Mouse (Mus musculus): ENCODE results near the gene Slc35d2. TPM values are rescaled to one million over a fixed set of nuclear protein-coding genes. Genes with fewer than 3 reads are reported as not detected.

Slc35d2 gene
- polyA plus RNA-seq, 1 experiment from 2014 or later = 5.5 TPM

DNA sequence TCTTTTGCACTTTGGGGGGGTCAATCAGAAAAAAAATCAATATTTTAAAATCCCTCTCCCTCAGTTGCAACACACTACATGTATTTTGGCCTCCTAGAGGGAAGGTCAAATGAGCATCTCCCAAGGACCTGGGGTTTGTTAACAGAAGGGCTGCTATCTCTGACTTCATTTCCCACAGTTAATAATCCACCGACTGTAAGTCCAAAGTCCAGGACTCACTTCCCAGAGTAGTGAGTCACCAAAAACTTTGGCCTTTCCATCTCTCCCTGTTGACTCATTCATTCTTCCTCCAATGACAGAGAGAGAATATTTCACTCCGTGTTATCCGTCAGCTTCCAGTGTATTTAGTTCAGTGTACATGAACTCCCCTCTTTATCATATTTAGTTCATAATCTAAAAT is 23.5 kb downstream of the Slc35d2 start:
- H3K4me3 ChIP-seq (ENCODE audit: low read length) = no peak overlapping the region
- H3K27ac ChIP-seq (ENCODE audit: low read depth, low read length) = no peak overlapping the region
- H3K36me3 ChIP-seq (ENCODE audit: control insufficient read depth, insufficient read depth, low read length) = no peaks in the 10 kb centered on the region
- no peak for ATAC-seq (ENCODE audit: low FRiP score, low TSS enrichment)
- 78% methylated on average over 3 of the region's 3 CpGs for WGBS
- H3K9me3 ChIP-seq (ENCODE audit: control insufficient read depth, low read length) = no peaks in the 10 kb centered on the region
- no peaks in the 10 kb centered on the region for H3K27me3 ChIP-seq (ENCODE audit: control insufficient read depth, insufficient read depth, low read length)
- peaks cover 4% of the 10 kb centered on the region; the same call in 1 of the 2 replicates for H3K4me1 ChIP-seq (ENCODE audit: control insufficient read depth, insufficient read depth, low read length)
- no peak overlapping the region for H3K9ac ChIP-seq (ENCODE audit: low read depth, low read length)
- H3K4me2 ChIP-seq (replicated peaks; ENCODE audit: low read depth, low read length) = no peak overlapping the region

DNA sequence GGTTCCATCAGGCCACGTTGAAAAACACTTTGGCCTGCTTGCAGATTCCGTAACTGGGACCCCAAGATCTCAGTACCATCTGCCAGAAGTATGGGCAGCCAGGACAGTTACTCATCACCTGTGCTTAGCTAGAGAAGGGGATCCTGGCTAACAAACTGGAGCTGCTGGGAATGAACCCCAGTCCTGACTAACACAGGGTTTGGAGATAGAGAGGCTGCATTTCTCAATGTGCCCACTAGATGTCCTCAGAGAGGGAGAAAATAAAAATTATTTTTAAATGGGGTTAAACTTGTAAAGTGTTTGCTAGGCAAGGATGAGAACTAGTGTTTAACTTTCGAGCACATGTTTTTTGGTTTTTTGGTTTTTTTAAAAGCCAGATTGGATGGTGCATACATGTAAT is 29.0 kb downstream of the Slc35d2 start:
- H3K27ac ChIP-seq (ENCODE audit: low read depth, low read length) = no peak overlapping the region
- 63% methylated on average over 3 of the region's 3 CpGs for WGBS

DNA sequence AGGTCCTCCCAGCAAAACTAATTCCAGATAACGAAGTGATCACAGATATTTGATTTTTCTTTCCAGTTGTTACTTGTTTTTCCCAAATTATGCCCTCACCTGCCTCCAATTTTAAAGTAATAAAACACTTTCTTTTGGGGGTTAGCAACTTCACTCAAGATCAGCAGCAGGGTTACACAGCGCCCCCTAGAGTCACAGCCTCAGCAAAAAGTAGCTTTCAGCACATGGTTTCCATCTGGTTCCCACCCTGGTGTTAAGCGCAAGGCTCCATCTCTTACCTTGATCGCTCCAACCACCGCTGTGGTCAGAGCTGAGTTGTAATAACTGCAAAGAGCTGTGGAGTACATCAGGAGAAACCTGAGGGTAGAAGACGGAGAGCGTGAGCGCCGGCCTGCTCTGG is 30.2 kb downstream of the Slc35d2 start:
- Histone ChIP-seq H3K4me2 (replicated peaks; ENCODE audit: low read depth, low read length) (no peak overlapping the region), H3K9ac (ENCODE audit: low read depth, low read length) (no peak overlapping the region), H3K36me3 (ENCODE audit: control insufficient read depth, insufficient read depth, low read length) (no peaks in the 10 kb centered on the region), H3K27me3 (ENCODE audit: control insufficient read depth, insufficient read depth, low read length) (no peaks in the 10 kb centered on the region), H3K4me3 (ENCODE audit: low read length) (no peak overlapping the region), H3K27ac (ENCODE audit: low read depth, low read length) (no peak overlapping the region), H3K4me1 (ENCODE audit: control insufficient read depth, insufficient read depth, low read length) (no peaks in the 10 kb centered on the region), H3K9me3 (ENCODE audit: control insufficient read depth, low read length) (no peaks in the 10 kb centered on the region)
- WGBS = 77% methylated on average over 9 of the region's 9 CpGs
- no peak for ATAC-seq (ENCODE audit: low FRiP score, low TSS enrichment)

More for the DNA sequence above, 29.0 kb downstream of the Slc35d2 start:
- no peaks in the 10 kb centered on the region for H3K9me3 ChIP-seq (ENCODE audit: control insufficient read depth, low read length)
- no peaks in the 10 kb centered on the region for H3K4me1 ChIP-seq (ENCODE audit: control insufficient read depth, insufficient read depth, low read length)
- H3K4me3 ChIP-seq (ENCODE audit: low read length) = no peak overlapping the region
- H3K9ac ChIP-seq (ENCODE audit: low read depth, low read length) = no peak overlapping the region
- no peaks in the 10 kb centered on the region for H3K36me3 ChIP-seq (ENCODE audit: control insufficient read depth, insufficient read depth, low read length)
- no peak for ATAC-seq (ENCODE audit: low FRiP score, low TSS enrichment)
- no peak overlapping the region for H3K4me2 ChIP-seq (replicated peaks; ENCODE audit: low read depth, low read length)
- H3K27me3 ChIP-seq (ENCODE audit: control insufficient read depth, insufficient read depth, low read length) = no peaks in the 10 kb centered on the region

DNA sequence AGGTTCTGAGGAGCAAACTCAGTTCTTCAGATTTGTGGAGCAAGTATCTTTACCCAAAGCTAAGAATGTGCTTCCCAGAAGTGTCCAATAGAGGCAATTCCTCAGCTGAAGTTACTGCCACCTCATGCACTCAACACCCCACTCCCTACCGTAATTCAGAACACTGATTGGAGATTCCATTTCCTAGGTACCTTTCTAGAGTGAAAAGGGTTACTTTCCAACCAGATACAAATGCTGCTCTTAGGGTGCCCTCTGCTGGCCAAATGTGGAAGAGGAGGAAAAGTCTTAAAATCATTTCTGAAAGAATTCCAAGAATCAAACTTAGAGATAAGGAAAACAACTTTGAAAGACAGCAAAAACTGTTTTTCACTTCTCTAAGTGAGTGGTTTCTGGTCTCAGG is 35.8 kb downstream of the Slc35d2 start:
- H3K4me2 ChIP-seq (replicated peaks; ENCODE audit: low read depth, low read length) = no peak overlapping the region
- peak; percentile 60; the same call in 1 of the 2 replicates for ATAC-seq (ENCODE audit: low FRiP score, low TSS enrichment)
- no peak overlapping the region for H3K9ac ChIP-seq (ENCODE audit: low read depth, low read length)
- no peak overlapping the region for H3K4me3 ChIP-seq (ENCODE audit: low read length)
- no peak overlapping the region for H3K27ac ChIP-seq (ENCODE audit: low read depth, low read length)
- H3K9me3 ChIP-seq (ENCODE audit: control insufficient read depth, low read length) = no peaks in the 10 kb centered on the region
- H3K36me3 ChIP-seq (ENCODE audit: control insufficient read depth, insufficient read depth, low read length) = no peaks in the 10 kb centered on the region
- H3K27me3 ChIP-seq (ENCODE audit: control insufficient read depth, insufficient read depth, low read length) = no peaks in the 10 kb centered on the region
- H3K4me1 ChIP-seq (ENCODE audit: control insufficient read depth, insufficient read depth, low read length) = no peaks in the 10 kb centered on the region
- WGBS = 4% methylated on average over 1 of the region's 1 CpGs

DNA sequence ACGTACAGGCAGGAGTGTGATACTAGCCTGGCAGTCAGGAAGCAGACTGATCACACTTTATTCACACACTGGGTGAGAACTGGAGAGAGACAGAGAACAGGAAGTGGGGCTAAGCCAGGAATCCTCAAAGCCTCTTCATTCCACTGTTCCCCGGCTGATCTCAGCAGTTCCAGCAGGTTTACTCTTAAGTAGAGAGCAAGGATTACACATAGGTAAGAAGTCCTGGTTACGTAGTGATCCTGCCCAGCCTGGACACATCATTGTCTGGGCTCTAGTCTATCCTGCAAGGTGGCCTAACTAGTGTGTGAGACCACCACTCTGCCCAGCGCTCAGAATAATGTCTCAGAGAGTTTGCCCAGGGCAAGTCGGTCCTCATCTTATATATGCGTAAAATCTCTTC is 36.4 kb downstream of the Slc35d2 start:
- H3K9ac ChIP-seq (ENCODE audit: low read depth, low read length) = no peak overlapping the region
- WGBS = 60% methylated on average over 6 of the region's 6 CpGs
- no peaks in the 10 kb centered on the region for H3K9me3 ChIP-seq (ENCODE audit: control insufficient read depth, low read length)
- no peaks in the 10 kb centered on the region for H3K4me1 ChIP-seq (ENCODE audit: control insufficient read depth, insufficient read depth, low read length)
- ATAC-seq (ENCODE audit: low FRiP score, low TSS enrichment) = peak; percentile 44; the same call in 1 of the 2 replicates
- H3K4me2 ChIP-seq (replicated peaks; ENCODE audit: low read depth, low read length) = no peak overlapping the region
- H3K4me3 ChIP-seq (ENCODE audit: low read length) = no peak overlapping the region
- no peak overlapping the region for H3K27ac ChIP-seq (ENCODE audit: low read depth, low read length)
- H3K36me3 ChIP-seq (ENCODE audit: control insufficient read depth, insufficient read depth, low read length) = no peaks in the 10 kb centered on the region
- no peaks in the 10 kb centered on the region for H3K27me3 ChIP-seq (ENCODE audit: control insufficient read depth, insufficient read depth, low read length)

DNA sequence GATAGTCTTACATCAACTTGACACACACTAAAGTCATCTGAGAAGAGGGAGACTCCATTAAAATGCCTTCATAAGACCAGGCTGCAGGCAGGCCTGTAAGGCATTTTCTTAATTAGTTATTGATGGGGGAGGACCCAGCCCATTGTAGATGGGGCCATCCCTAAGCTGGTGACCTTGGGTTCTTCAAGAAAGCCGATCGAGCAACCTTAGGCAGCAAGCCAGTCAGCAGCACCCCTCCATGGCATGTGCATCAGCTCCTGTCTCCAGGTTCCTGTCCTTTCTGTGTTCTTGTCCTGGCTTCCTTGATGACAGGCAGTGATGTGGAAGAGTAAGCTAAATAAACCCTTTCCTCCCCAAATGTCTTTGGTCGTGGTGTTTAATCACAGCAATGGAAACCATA is 37.0 kb downstream of the Slc35d2 start:
- no peaks in the 10 kb centered on the region for H3K9me3 ChIP-seq (ENCODE audit: control insufficient read depth, low read length)
- peak; percentile 60 for ATAC-seq (ENCODE audit: low FRiP score, low TSS enrichment)
- H3K36me3 ChIP-seq (ENCODE audit: control insufficient read depth, insufficient read depth, low read length) = no peaks in the 10 kb centered on the region
- H3K4me3 ChIP-seq (ENCODE audit: low read length) = no peak overlapping the region
- no peaks in the 10 kb centered on the region for H3K27me3 ChIP-seq (ENCODE audit: control insufficient read depth, insufficient read depth, low read length)
- H3K27ac ChIP-seq (ENCODE audit: low read depth, low read length) = no peak overlapping the region
- no peak overlapping the region for H3K9ac ChIP-seq (ENCODE audit: low read depth, low read length)
- H3K4me2 ChIP-seq (replicated peaks; ENCODE audit: low read depth, low read length) = no peak overlapping the region
- WGBS = 26% methylated on average over 3 of the region's 3 CpGs
- no peaks in the 10 kb centered on the region for H3K4me1 ChIP-seq (ENCODE audit: control insufficient read depth, insufficient read depth, low read length)

DNA sequence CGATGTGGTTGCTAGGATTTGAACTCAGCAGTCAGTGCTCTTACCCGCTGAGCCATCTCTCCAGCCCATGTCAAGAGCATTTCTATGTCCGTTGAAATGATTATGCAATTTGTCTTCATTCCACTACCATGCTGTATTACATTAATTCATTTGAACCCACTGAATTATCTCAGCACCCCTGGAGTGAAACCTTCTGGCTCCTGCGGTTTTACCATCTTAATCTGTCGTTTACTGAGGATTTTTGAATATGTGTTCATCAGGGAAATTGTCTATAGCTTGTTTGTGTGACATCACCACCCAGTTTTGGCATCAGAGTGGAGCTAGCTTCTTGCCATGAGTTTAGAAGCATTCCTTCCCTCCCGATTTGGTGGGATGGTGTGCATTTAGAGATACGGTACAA is 38.2 kb downstream of the Slc35d2 start:
- 82% methylated on average over 7 of the region's 7 CpGs for WGBS

DNA sequence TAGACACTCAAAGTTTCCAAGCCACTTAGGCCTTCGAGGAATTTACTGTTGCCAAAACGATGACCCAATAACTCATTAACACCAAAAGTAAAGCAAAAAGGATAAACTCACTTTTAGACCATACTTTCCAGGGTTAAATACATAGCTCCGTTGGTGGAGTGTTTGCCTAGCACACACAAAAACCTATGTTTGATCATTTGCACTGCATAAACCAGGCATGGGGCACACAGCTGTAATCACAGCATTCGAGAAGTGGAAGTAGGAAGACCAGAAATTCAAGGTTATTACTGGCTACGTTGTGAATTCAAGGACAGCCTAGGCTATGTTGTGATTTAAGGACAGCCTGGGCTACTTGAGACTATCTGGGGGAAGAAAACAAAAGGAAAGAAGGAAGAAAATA is 38.9 kb downstream of the Slc35d2 start:
- ATAC-seq (ENCODE audit: low FRiP score, low TSS enrichment) = no peak
- 86% methylated on average over 5 of the region's 5 CpGs for WGBS
- no peaks in the 10 kb centered on the region for H3K27me3 ChIP-seq (ENCODE audit: control insufficient read depth, insufficient read depth, low read length)
- no peaks in the 10 kb centered on the region for H3K36me3 ChIP-seq (ENCODE audit: control insufficient read depth, insufficient read depth, low read length)
- no peak overlapping the region for H3K4me2 ChIP-seq (replicated peaks; ENCODE audit: low read depth, low read length)
- no peak overlapping the region for H3K4me3 ChIP-seq (ENCODE audit: low read length)
- H3K9me3 ChIP-seq (ENCODE audit: control insufficient read depth, low read length) = no peaks in the 10 kb centered on the region
- H3K9ac ChIP-seq (ENCODE audit: low read depth, low read length) = no peak overlapping the region
- H3K4me1 ChIP-seq (ENCODE audit: control insufficient read depth, insufficient read depth, low read length) = no peaks in the 10 kb centered on the region
- no peak overlapping the region for H3K27ac ChIP-seq (ENCODE audit: low read depth, low read length)

More for the DNA sequence above, 38.2 kb downstream of the Slc35d2 start:
- Histone ChIP-seq H3K36me3 (ENCODE audit: control insufficient read depth, insufficient read depth, low read length) (no peaks in the 10 kb centered on the region), H3K27me3 (ENCODE audit: control insufficient read depth, insufficient read depth, low read length) (no peaks in the 10 kb centered on the region), H3K4me3 (ENCODE audit: low read length) (no peak overlapping the region), H3K4me1 (ENCODE audit: control insufficient read depth, insufficient read depth, low read length) (no peaks in the 10 kb centered on the region), H3K27ac (ENCODE audit: low read depth, low read length) (no peak overlapping the region), H3K4me2 (replicated peaks; ENCODE audit: low read depth, low read length) (no peak overlapping the region), H3K9ac (ENCODE audit: low read depth, low read length) (no peak overlapping the region), H3K9me3 (ENCODE audit: control insufficient read depth, low read length) (no peaks in the 10 kb centered on the region)
- no peak for ATAC-seq (ENCODE audit: low FRiP score, low TSS enrichment)

DNA sequence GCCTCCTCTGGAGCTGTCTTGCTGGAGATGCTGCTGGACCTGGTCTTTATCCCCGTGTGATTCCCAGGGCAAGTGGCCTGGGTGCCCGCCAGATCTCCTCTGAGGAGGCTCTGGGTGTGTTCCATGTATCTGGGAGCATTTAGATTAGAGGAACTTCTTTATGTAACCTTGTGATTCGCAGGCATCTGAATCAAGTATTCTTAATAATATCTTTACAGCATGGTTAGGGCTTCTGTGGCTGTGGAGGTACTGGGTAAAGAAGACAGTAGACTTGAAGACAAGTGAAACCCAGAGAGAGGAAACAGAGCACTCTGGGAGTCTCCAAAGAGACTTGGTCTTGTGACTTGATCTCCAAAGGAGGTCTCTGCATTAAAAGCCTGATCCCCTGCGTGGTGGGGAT is 40.0 kb downstream of the Slc35d2 start, which contains the start of gene Hsd17b3:
TSS of gene Hsd17b3 (minus strand) at position 101 of the 400 bp plus-strand sequence.
- Histone ChIP-seq H3K36me3 (ENCODE audit: control insufficient read depth, insufficient read depth, low read length) (no peaks in the 10 kb centered on the region), H3K4me1 (ENCODE audit: control insufficient read depth, insufficient read depth, low read length) (no peaks in the 10 kb centered on the region), H3K27ac (ENCODE audit: low read depth, low read length) (no peak within 1 kb of the TSS), H3K9ac (ENCODE audit: low read depth, low read length) (no peak within 1 kb of the TSS), H3K9me3 (ENCODE audit: control insufficient read depth, low read length) (no peaks in the 10 kb centered on the region), H3K4me2 (replicated peaks; ENCODE audit: low read depth, low read length) (no peak within 1 kb of the TSS), H3K27me3 (ENCODE audit: control insufficient read depth, insufficient read depth, low read length) (no peaks in the 10 kb centered on the region), H3K4me3 (ENCODE audit: low read length) (no peak within 1 kb of the TSS)
- WGBS = 79% methylated on average over 4 of the region's 4 CpGs
- no peak for ATAC-seq (ENCODE audit: low FRiP score, low TSS enrichment)
